Mouse (Mus musculus): ENCODE data around the gene Gm3893.
"Not testable (repeated sequence)": the region's sequence is repeated elsewhere in the genome, so short reads cannot be mapped to it uniquely, and the experiment has no call there.

Gm3893 gene

DNA sequence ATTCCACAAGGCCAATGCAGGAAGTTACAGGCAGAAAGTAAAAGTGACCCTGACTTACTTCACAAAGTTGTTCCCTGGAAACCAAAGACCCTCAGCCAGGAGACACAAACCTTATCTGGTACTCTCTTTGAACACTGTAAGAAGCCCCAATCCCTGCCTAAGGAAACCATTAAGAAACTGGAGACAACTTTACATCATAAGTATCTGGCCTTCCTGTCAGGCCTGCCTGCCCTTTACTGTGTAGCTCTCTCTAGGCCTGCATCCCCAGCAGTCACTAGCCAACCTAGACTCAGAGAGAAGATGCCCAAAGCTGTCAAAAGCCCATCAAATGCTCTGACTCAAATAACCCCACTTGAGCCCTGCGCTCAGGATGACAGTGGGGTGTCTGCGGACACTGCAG lies at the start of gene Gm3893:
Gm3893 (plus strand) TSS at position 301 of the 400 bp plus-strand sequence.
- DNase-seq (ENCODE audit: low spot score in 2 of 2), result not testable (repeated sequence)

DNA sequence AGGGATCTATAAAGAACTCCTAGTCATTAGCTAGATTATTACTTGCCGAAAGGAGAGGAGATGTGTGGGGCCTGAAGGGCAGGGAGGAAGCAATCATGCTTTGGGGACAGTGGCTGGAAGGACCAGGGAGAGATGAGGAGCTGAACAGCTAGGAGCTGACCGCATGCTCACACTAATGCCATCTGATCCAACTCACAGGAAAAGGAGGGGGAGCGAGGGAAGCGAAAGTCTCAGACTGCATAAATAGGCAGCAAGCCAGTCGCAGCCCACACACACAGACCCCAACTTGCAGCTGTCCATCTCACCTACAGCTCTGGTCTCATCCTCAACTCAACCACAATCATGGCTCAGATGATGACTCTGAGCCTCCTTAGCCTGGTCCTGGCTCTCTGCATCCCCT lies 23.5 kb downstream of the Gm3893 start, which contains the start of gene Gm13304:
Gm13304 (plus strand) TSS at position 301 of the 400 bp plus-strand sequence.
- DNase-seq (ENCODE audit: low spot score in 2 of 2), result not testable (repeated sequence)
